ENCODE assay signal across 10 mouse cellular contexts in genomic region chr4:65158651-65159050, GRCm38 (mm10). TPM values are rescaled to one million over a fixed set of nuclear protein-coding genes. Genes with fewer than 3 reads are reported as not detected.
"Had no signal": no experiment of that assay in that cellular context is flagged by ENCODE, and none has a peak within 500 bp of the region (broad histone marks: within the 10 kb centered on the region; RNA-seq: fewer than 3 reads in every experiment).

No protein-coding gene starts in this region.

- DNase-seq: kidney, postnatal 36 days; layer of hippocampus, adult 9-11 months; layer of hippocampus, postnatal 36 days; lung, adult 2 months; lung, postnatal 36 days; right cerebral cortex, postnatal 14 days; thymus, postnatal 4 days had no signal

- ATAC-seq: lung, postnatal 0 days; midbrain, embryonic 13.5 days had no signal

RNA-seq across cellular contexts. Expression of gene Pappa, which starts 34.7 kb away (rescaled TPM):
- total RNA-seq: megakaryocyte progenitor cell, adult 5-6 weeks had no signal
